Mouse (Mus musculus): Measurements from ENCODE around the gene Clybl. TPM values are rescaled to one million over a fixed set of nuclear protein-coding genes. Genes with fewer than 3 reads are reported as not detected.

The Clybl gene
- total and polyA plus RNA-seq, 3 experiments = 13.4 to 36.6 TPM; not detected in 1

GRCm38 (mm10) chr14:122361807-122362206 lies 180.3 kb downstream of the Clybl start:
- no peak overlapping the region for H3K27ac ChIP-seq (ENCODE audit: control insufficient read depth, low read depth, low read length)
- H3K79me2 ChIP-seq (ENCODE audit: control insufficient read depth, insufficient read depth, low read length, poor library complexity) = no peaks in the 10 kb centered on the region
- DNase-seq (ENCODE audit: low read depth, low spot score) = no peak
- no peaks in the 10 kb centered on the region for H3K27me3 ChIP-seq (ENCODE audit: control insufficient read depth in 1 of 2, insufficient read depth in 2 of 2, low read length in 2 of 2)
- TF ChIP-seq SMC3 (IDR thresholded peaks at IDR 0.05; ENCODE audit: low read depth, low read length) (no peak), CTCF (IDR thresholded peaks at IDR 0.05 in 2 of 3, conservative IDR thresholded peaks at IDR 0.05 in 1 of 3; ENCODE audit: control insufficient read depth in 1 of 3, insufficient read depth in 1 of 3, low read depth in 2 of 3, low read length in 3 of 3, poor library complexity in 1 of 3, severe bottlenecking in 1 of 3) (no peak), SIN3A (IDR thresholded peaks at IDR 0.05; ENCODE audit: low read length) (no peak), BHLHE40 (IDR thresholded peaks at IDR 0.05; ENCODE audit: borderline replicate concordance, low read depth, low read length) (no peak), NELFE (IDR thresholded peaks at IDR 0.05; ENCODE audit: low read depth, low read length) (no peak), USF2 (IDR thresholded peaks at IDR 0.05; ENCODE audit: borderline replicate concordance in 1 of 2, insufficient read depth in 1 of 2, low read depth in 1 of 2, low read length in 2 of 2) (no peak)
- H3K4me1 ChIP-seq (ENCODE audit: control insufficient read depth in 1 of 2, insufficient read depth in 2 of 2, low read length in 2 of 2) = 0 out of 4 replicates have a peak, but pooled peaks cover 0 to under 1% of the 10 kb centered on the region in 2 experiments
- H3K36me3 ChIP-seq (ENCODE audit: control insufficient read depth in 1 of 2, insufficient read depth in 2 of 2, low read length in 2 of 2) = no peaks in the 10 kb centered on the region
- H3K9me3 ChIP-seq (replicated peaks; ENCODE audit: insufficient read depth, low read length) = no peaks in the 10 kb centered on the region
- H3K9ac ChIP-seq (ENCODE audit: control insufficient read depth, low read depth, low read length, poor library complexity, severe bottlenecking) = no peak overlapping the region
- H3K4me3 ChIP-seq (ENCODE audit: control insufficient read depth in 1 of 2, insufficient read depth in 1 of 2, low read depth in 2 of 2, low read length in 2 of 2) = no peak overlapping the region

DNA sequence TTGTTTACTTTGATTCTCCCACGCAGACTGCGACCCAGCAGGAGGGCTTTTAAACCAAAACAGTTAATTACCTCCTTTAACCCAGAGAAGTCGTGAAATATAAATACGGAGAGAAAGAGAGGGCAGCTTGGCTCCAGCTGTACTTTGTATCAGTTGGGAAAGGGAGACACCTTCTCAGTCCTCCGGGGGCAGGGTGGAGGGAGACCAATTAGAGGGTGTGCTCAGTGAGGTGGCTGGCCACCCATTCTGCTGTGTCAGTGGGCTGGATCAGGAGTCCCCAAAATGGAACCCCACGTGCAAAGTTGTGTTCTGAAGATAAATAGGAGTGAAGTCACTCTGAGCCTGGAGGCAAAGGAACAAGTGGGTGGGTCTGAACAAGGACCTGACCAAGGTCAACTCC lies 181.7 kb downstream of the Clybl start:
- no peaks in the 10 kb centered on the region for H3K9me3 ChIP-seq (replicated peaks; ENCODE audit: insufficient read depth, low read length)
- no peak for DNase-seq (ENCODE audit: low read depth, low spot score)

DNA sequence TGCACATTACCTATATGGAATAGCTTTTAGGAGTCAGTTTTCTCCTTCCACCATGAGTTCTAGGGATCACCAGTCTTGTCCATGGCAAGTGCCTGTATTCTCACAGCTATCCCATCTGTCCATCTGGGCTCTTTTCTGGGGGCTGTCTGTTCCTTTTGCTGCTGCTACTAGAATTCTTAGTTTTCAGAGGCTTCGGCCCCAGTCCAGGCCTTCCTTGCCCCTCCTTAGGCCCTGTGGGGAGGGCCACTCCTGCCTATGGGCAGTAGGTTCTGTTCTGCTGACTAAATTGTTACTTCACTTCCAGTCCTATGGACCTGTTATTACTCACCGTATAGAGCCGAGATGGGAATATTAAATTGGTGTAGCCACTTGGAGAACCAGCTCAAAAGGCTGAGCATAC lies 182.5 kb downstream of the Clybl start:
- no peaks in the 10 kb centered on the region for H3K9me3 ChIP-seq (replicated peaks; ENCODE audit: insufficient read depth, low read length)
- TF ChIP-seq RCOR1 (IDR thresholded peaks at IDR 0.05; ENCODE audit: low read depth, low read length) = no peak
- no peak for TF ChIP-seq JUND (IDR thresholded peaks at IDR 0.05; ENCODE audit: low read depth, low read length)
- no peak for TF ChIP-seq HCFC1 (IDR thresholded peaks at IDR 0.05; ENCODE audit: low read depth, low read length)
- TF ChIP-seq GABPA (IDR thresholded peaks at IDR 0.05; ENCODE audit: low read depth, low read length) = no peak
- no peak for TF ChIP-seq ELF1 (IDR thresholded peaks at IDR 0.05; ENCODE audit: low read depth, low read length)
- no peak for TF ChIP-seq NRF1 (IDR thresholded peaks at IDR 0.05; ENCODE audit: insufficient read depth, low read depth, low read length, poor library complexity, severe bottlenecking)
- TF ChIP-seq TCF12 (IDR thresholded peaks at IDR 0.05; ENCODE audit: low read depth, low read length) = no peak
- TF ChIP-seq TAL1 (IDR thresholded peaks at IDR 0.05; ENCODE audit: low read length) = no peak
- TF ChIP-seq MEF2A (IDR thresholded peaks at IDR 0.05; ENCODE audit: extremely low read depth, insufficient replicate concordance, low read depth, low read length, poor library complexity, severe bottlenecking) = no peak
- TF ChIP-seq POLR2AphosphoS5 (IDR thresholded peaks at IDR 0.05; ENCODE audit: borderline replicate concordance, low read depth, low read length) = no peak
- no peak for TF ChIP-seq RAD21 (IDR thresholded peaks at IDR 0.05; ENCODE audit: low read depth, low read length)
- TF ChIP-seq BHLHE40 (IDR thresholded peaks at IDR 0.05; ENCODE audit: borderline replicate concordance, low read depth, low read length) = no peak
- no peak for TF ChIP-seq KAT2A (conservative IDR thresholded peaks at IDR 0.05; ENCODE audit: low read depth, low read length)
- no peak for TF ChIP-seq E2F4 (IDR thresholded peaks at IDR 0.05; ENCODE audit: borderline replicate concordance, low read depth, low read length)
- no peak for TF ChIP-seq CHD1 (IDR thresholded peaks at IDR 0.05; ENCODE audit: low read depth, low read length)
- no peak for TF ChIP-seq ZKSCAN1 (IDR thresholded peaks at IDR 0.05; ENCODE audit: low read depth, low read length)
- TF ChIP-seq ZMIZ1 (IDR thresholded peaks at IDR 0.05; ENCODE audit: low read depth, low read length) = no peak
- TF ChIP-seq MYB (IDR thresholded peaks at IDR 0.05; ENCODE audit: low read depth, low read length) = no peak
- TF ChIP-seq SMC3 (IDR thresholded peaks at IDR 0.05; ENCODE audit: low read depth, low read length) = no peak
- no peak for TF ChIP-seq MAX (IDR thresholded peaks at IDR 0.05; ENCODE audit: low read length)

More for the DNA sequence above, 181.7 kb downstream of the Clybl start:
- H3K4me3 ChIP-seq (ENCODE audit: control insufficient read depth in 1 of 2, insufficient read depth in 1 of 2, low read depth in 2 of 2, low read length in 2 of 2) = no peak overlapping the region
- no peaks in the 10 kb centered on the region for H3K36me3 ChIP-seq (ENCODE audit: control insufficient read depth in 1 of 2, insufficient read depth in 2 of 2, low read length in 2 of 2)
- no peak overlapping the region for H3K9ac ChIP-seq (ENCODE audit: control insufficient read depth, low read depth, low read length, poor library complexity, severe bottlenecking)
- no peaks in the 10 kb centered on the region for H3K27me3 ChIP-seq (ENCODE audit: control insufficient read depth in 1 of 2, insufficient read depth in 2 of 2, low read length in 2 of 2)
- no peak overlapping the region for H3K27ac ChIP-seq (ENCODE audit: control insufficient read depth, low read depth, low read length)
- no peaks in the 10 kb centered on the region for H3K79me2 ChIP-seq (ENCODE audit: control insufficient read depth, insufficient read depth, low read length, poor library complexity)
- H3K4me1 ChIP-seq (ENCODE audit: control insufficient read depth in 1 of 2, insufficient read depth in 2 of 2, low read length in 2 of 2) = no peaks in the 10 kb centered on the region
- no peak for TF ChIP-seq POLR2A (IDR thresholded peaks at IDR 0.05; ENCODE audit: control insufficient read depth in 1 of 2, insufficient read depth in 1 of 2, low read depth in 1 of 2, low read length in 2 of 2, poor library complexity in 1 of 2)

More for the DNA sequence above, 182.5 kb downstream of the Clybl start:
- Histone ChIP-seq H3K27me3 (ENCODE audit: control insufficient read depth in 1 of 2, insufficient read depth in 2 of 2, low read length in 2 of 2) (no peaks in the 10 kb centered on the region), H3K4me3 (ENCODE audit: control insufficient read depth in 1 of 2, insufficient read depth in 1 of 2, low read depth in 2 of 2, low read length in 2 of 2) (no peak overlapping the region), H3K79me2 (ENCODE audit: control insufficient read depth, insufficient read depth, low read length, poor library complexity) (no peaks in the 10 kb centered on the region), H3K4me1 (ENCODE audit: control insufficient read depth in 1 of 2, insufficient read depth in 2 of 2, low read length in 2 of 2) (no peaks in the 10 kb centered on the region), H3K27ac (ENCODE audit: control insufficient read depth, low read depth, low read length) (no peak overlapping the region), H3K36me3 (ENCODE audit: control insufficient read depth in 1 of 2, insufficient read depth in 2 of 2, low read length in 2 of 2) (no peaks in the 10 kb centered on the region), H3K9ac (ENCODE audit: control insufficient read depth, low read depth, low read length, poor library complexity, severe bottlenecking) (no peak overlapping the region)
- DNase-seq (ENCODE audit: low read depth, low spot score) = no peak
